Mouse (Mus musculus) limb, embryonic 12.5 days (tissue): Measurements from ENCODE around the gene Sumf1. TPM values are rescaled to one million over a fixed set of nuclear protein-coding genes. Genes with fewer than 3 reads are reported as not detected.

Experiments
- ATAC-seq: fragments of 200-750 bp; cut with Nextera tagmentation; 2 replicates; pipeline ENCODE4 v1.8.0; 2017; ENCODE audit warnings: low read depth, moderate TSS enrichment; ENCODE audit not compliant: insufficient number of reproducible peaks, insufficient read depth, low FRiP score, low TSS enrichment
- H3K27ac ChIP-seq: fragments of 300-500 bp; sonication (generic); 2 replicates; pipeline ENCODE4 v1.5.1; 2016; ENCODE audit warnings: mild to moderate bottlenecking, moderate library complexity
- H3K27me3 ChIP-seq: fragments of 300-500 bp; sonication (generic); 2 replicates; pipeline ENCODE4 v1.6.1; 2016; ENCODE audit warnings: mild to moderate bottlenecking, moderate library complexity
- H3K36me3 ChIP-seq: fragments of 300-500 bp; sonication (generic); 2 replicates; pipeline ENCODE4 v1.6.1; 2016; ENCODE audit warnings: mild to moderate bottlenecking, moderate library complexity
- H3K4me1 ChIP-seq: fragments of 300-500 bp; sonication (generic); replicated peaks from 2 replicates; pipeline ENCODE4 v1.6.1; 2016
- H3K4me2 ChIP-seq: fragments of 300-500 bp; sonication (generic); 2 replicates; pipeline ENCODE4 v1.6.1; 2016; ENCODE audit warnings: mild to moderate bottlenecking, moderate library complexity
- H3K4me3 ChIP-seq: fragments of 300-500 bp; sonication (generic); replicated peaks from 2 replicates; pipeline ENCODE4 v1.5.1; 2016; ENCODE audit warnings: mild to moderate bottlenecking
- H3K9ac ChIP-seq: fragments of 300-500 bp; sonication (generic); replicated peaks from 2 replicates; pipeline ENCODE4 v1.6.1; 2016; ENCODE audit warnings: mild to moderate bottlenecking, moderate library complexity
- H3K9me3 ChIP-seq: fragments of 300-500 bp; sonication (generic); 2 replicates; pipeline ENCODE4 v1.6.1; 2016; ENCODE audit warnings: mild to moderate bottlenecking, moderate library complexity
- WGBS: fragments of 180-500 bp; shearing (Covaris S2); methylation state at CpG from one replicate; pipeline ENCODE4 v1.1.7; 2016; 5-methylcytosine and 5-hydroxymethylcytosine counted together
- polyA plus RNA-seq: library from polyadenylated mRNA; unstranded; fragments of >200 nt; fragmentation: Nextera tagmentation; extraction: Ambion mirVana; gene quantifications from 2 replicates; pipeline ENCODE4 v1.2.1, GENCODE M21; 2016

The Sumf1 gene
- polyA plus RNA-seq, 1 experiment from 2014 or later = 18.9 TPM

DNA sequence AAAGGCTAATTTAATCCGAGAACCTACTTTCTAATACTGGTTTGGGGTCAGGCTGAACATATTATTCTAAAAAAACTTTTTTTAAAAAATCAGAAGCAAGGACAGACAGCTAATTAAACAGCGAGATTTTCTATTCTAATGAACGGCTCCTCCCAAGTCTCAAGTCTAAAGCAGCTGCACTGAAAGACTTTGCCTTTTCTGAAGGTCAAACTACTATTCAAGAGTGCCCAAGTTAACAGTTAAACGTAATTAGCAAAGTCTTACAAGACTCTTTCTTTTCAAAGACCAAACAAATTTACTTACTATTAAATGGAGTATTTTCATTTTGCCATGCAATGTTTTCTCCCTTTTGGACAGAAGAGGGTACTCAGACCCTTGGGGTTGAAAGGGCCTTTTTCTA is 20.8 kb upstream of the Sumf1 start:
- 82% methylated on average over 4 of the region's 4 CpGs for WGBS
- Histone ChIP-seq H3K36me3 (no peaks in the 10 kb centered on the region), H3K4me3 (no peak overlapping the region), H3K9me3 (no peaks in the 10 kb centered on the region), H3K27me3 (no peaks in the 10 kb centered on the region), H3K9ac (no peak overlapping the region), H3K27ac (no peak overlapping the region), H3K4me1 (no peaks in the 10 kb centered on the region), H3K4me2 (no peak overlapping the region)
- no peak for ATAC-seq

DNA sequence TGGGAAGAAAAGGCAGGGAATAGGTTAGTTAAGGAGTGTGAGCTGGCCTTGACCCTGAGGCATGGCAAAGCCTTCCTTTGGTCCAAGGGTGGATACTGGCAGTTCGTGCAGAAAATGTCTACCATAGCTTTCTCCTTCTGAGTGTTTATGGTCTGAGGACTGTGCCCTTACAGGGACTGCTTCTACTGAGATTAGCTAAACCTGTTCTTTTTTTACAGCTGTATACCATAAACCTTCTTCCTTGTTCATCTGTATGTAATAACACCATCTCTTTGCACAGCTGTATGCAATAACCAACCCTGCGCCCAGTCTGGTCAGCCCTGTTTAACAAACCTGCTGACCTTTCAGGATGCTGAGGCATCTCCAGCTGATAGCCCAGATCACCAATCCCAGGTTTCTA is 18.9 kb upstream of the Sumf1 start:
- WGBS = 71% methylated on average over 2 of the region's 2 CpGs
- no peak for ATAC-seq
- H3K4me2 ChIP-seq = no peak overlapping the region

DNA sequence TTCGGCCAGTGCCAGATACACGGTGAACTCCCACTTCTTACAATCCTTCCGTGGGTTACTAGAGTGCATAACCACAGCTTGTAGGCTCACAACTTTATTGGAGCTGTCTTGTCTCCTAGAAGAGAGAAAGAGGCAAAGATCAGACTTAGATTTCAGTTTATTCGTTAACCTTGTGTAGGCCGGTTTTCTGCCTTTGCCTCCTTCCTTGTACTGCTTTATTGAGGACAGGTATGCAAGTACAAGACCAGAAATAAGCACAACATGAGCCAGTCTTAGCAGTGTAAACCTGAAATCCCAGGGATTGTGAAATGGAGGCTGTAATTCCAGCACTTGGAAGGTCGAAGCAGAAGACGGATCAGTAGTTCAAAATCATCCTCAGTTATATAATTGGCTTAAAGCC is 12.9 kb upstream of the Sumf1 start:
- no peaks in the 10 kb centered on the region for H3K36me3 ChIP-seq
- no peak overlapping the region for H3K4me2 ChIP-seq
- no peak overlapping the region for H3K4me3 ChIP-seq
- ATAC-seq = no peak
- no peaks in the 10 kb centered on the region for H3K27me3 ChIP-seq
- 88% methylated on average over 7 of the region's 7 CpGs for WGBS
- no peaks in the 10 kb centered on the region for H3K4me1 ChIP-seq
- no peak overlapping the region for H3K9ac ChIP-seq
- no peaks in the 10 kb centered on the region for H3K9me3 ChIP-seq
- H3K27ac ChIP-seq = no peak overlapping the region

More for the DNA sequence above, 18.9 kb upstream of the Sumf1 start:
- Histone ChIP-seq H3K36me3 (no peaks in the 10 kb centered on the region), H3K4me3 (no peak overlapping the region), H3K27ac (no peak overlapping the region), H3K4me1 (no peaks in the 10 kb centered on the region), H3K9me3 (no peaks in the 10 kb centered on the region), H3K27me3 (no peaks in the 10 kb centered on the region), H3K9ac (no peak overlapping the region)

DNA sequence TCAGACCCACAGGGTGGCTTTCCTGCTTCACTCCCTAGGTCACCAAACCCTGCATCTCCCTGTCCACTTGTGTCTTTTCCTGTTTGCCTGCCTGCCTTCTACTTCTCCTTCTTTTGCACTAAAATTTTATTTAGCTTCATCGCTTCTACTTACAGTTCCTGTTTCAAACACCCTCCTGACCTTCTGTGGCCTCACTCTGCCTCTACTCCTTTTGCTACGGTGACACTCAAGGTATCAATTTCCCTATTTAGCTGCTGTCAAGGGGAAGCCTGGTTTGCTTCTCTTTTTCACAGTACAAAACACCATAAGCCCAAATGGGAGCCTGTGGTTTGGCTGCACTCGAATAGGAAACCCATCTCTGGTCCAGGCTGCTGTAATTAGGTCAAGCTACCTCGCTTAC is 11.7 kb upstream of the Sumf1 start:
- H3K36me3 ChIP-seq = no peaks in the 10 kb centered on the region
- no peaks in the 10 kb centered on the region for H3K9me3 ChIP-seq
- H3K4me3 ChIP-seq = no peak overlapping the region
- H3K27ac ChIP-seq = no peak overlapping the region
- 31% methylated on average over 4 of the region's 4 CpGs for WGBS
- no peak for ATAC-seq
- no peaks in the 10 kb centered on the region for H3K27me3 ChIP-seq
- no peak overlapping the region for H3K9ac ChIP-seq
- H3K4me2 ChIP-seq = no peak overlapping the region
- no peaks in the 10 kb centered on the region for H3K4me1 ChIP-seq

DNA sequence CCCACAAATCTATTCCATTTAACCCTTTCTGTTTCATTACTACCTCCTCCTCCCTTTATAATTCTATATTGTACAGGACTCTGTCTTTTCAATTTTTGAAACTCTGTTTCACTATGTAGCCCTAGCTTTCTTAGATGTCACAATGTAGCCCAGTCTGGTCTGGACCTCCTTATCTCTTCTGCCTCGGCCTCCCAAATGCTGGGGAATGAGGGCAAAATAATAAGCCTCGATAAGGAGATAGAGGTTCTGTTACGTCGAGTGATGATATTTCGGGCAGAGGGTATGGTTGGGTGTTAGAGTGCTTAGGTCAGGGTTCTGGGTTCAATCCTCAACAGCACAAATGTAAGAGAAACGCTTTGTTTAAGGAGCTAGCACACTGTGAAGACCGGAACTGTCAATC is 11.3 kb upstream of the Sumf1 start:
- no peak overlapping the region for H3K27ac ChIP-seq
- H3K9ac ChIP-seq = no peak overlapping the region
- H3K4me2 ChIP-seq = no peak overlapping the region
- no peaks in the 10 kb centered on the region for H3K4me1 ChIP-seq
- ATAC-seq = no peak
- H3K4me3 ChIP-seq = no peak overlapping the region
- WGBS = 86% methylated on average over 7 of the region's 7 CpGs
- no peaks in the 10 kb centered on the region for H3K27me3 ChIP-seq
- no peaks in the 10 kb centered on the region for H3K36me3 ChIP-seq
- H3K9me3 ChIP-seq = no peaks in the 10 kb centered on the region

DNA sequence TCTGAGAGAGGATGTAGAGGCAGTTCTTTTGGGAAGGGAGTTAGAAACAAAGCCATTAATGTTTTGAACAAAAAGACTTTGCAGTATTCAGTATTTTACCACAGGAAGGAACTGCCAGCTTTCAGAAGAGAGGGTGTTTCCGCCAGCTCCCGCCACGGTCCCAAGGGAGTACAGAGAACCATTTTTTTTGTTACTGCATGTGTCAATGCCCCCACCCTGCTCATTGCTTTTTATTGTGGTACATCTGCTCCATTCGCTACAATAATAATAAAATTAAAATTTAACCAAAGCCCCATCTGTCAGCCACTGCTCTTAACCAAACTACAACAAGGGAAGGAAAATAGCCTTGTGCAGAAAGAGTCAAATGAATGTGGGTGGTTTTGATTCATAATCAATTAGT is 7.2 kb upstream of the Sumf1 start:
- Histone ChIP-seq H3K4me2 (no peak overlapping the region), H3K9me3 (no peaks in the 10 kb centered on the region), H3K4me3 (no peak overlapping the region), H3K27me3 (no peaks in the 10 kb centered on the region), H3K4me1 (no peaks in the 10 kb centered on the region), H3K27ac (no peak overlapping the region), H3K36me3 (no peaks in the 10 kb centered on the region), H3K9ac (no peak overlapping the region)
- no peak for ATAC-seq
- WGBS = 81% methylated on average over 4 of the region's 4 CpGs

DNA sequence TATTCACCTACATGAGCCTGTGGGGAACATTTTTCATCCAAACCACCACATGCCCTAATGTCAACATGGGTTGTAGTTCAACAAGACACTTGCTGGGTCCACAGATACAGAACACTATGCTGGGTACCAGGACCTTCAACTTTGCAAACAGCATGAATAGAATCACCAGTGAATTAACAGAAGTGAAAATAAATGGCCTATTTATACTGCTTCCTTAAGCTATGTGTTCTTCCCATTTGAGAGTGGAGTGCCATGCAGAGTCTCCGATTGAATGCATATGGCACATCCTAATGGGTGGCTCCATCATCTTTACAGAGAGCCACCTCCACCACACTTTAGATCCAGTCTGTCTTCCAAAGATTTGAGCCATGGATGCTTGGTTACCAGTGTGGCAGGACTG is 5.3 kb upstream of the Sumf1 start:
- H3K27ac ChIP-seq = no peak overlapping the region
- H3K9me3 ChIP-seq = no peaks in the 10 kb centered on the region
- no peaks in the 10 kb centered on the region for H3K36me3 ChIP-seq
- no peaks in the 10 kb centered on the region for H3K27me3 ChIP-seq
- WGBS = 75% methylated on average over 1 of the region's 1 CpGs
- H3K4me3 ChIP-seq = no peak overlapping the region
- ATAC-seq = no peak
- no peak overlapping the region for H3K9ac ChIP-seq
- no peaks in the 10 kb centered on the region for H3K4me1 ChIP-seq
- H3K4me2 ChIP-seq = no peak overlapping the region

DNA sequence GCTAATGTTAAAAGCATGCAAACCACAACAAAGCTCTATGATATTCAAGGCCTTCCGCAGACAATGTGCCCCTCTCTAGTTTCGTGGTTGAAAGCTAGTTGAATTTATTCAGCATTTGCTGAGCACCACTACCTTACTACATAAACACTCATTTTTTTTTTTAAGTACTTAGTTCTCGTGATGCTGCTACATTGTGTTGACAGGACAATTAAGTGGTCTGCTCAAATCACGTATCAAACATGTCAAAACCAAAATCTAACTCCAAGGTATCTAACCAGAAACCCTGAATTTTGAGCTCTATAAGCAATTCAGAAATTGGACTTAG is 265 bp upstream of the Sumf1 start:
- Histone ChIP-seq H3K36me3 (no peaks in the 10 kb centered on the region), H3K4me1 (peaks cover 9% of the 10 kb centered on the region), H3K4me3 (peak overlapping the region; percentile 87), H3K27me3 (no peaks in the 10 kb centered on the region), H3K9me3 (no peaks in the 10 kb centered on the region), H3K9ac (no peak overlapping the region), H3K4me2 (peak overlapping the region; percentile 92), H3K27ac (no peak overlapping the region)
- no peak; the same call in none of the 2 replicates for ATAC-seq
- 14% methylated on average over 4 of the region's 4 CpGs for WGBS

DNA sequence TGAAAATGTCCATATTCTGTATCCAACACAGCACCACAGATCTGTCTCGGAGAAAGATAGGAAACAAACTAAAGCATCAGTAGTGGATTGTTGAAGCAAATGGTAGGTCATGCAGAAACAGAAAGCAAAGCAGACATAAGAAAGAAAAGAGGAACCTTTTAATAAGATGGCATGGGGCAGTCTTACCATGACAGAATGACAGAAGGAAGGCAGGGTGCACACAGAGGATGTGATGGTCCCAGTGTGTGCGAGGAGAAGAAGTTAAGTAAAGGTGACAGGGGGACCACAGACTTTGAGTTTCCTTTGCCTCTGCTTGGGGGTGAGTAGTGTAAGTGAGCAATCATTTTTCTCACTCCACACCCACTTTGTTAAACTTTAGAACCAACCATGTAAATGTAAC is 6.3 kb downstream of the Sumf1 start:
- H3K27me3 ChIP-seq = no peaks in the 10 kb centered on the region
- no peak for ATAC-seq
- no peak overlapping the region for H3K4me2 ChIP-seq
- H3K4me1 ChIP-seq = no peaks in the 10 kb centered on the region
- H3K9ac ChIP-seq = 0 out of 2 replicates have a peak overlapping the region, but pooled peaks have one; percentile 2
- 81% methylated on average over 2 of the region's 2 CpGs for WGBS
- H3K4me3 ChIP-seq = no peak overlapping the region
- no peak overlapping the region for H3K27ac ChIP-seq
- H3K9me3 ChIP-seq = no peaks in the 10 kb centered on the region
- 0 out of 2 replicates have a peak, but pooled peaks cover 3% of the 10 kb centered on the region for H3K36me3 ChIP-seq

DNA sequence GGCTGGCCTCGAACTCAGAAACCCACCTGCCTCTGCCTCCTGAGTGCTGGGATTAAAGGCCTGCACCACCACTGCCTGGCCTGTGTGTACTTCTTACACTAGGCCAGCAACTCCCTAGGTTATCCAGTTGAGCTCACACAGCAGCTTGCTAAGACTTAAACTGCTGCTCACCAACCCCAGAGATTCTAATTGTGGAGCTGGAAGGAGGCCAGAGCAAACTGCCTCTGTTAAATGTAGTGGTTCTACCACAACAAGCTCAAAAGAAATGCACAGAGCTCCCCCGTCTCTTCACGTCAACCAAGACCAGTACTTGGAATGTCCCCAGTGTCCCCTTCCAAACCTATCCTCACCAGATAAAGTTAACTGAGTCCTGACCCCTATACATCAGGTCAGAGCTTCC is 11.2 kb downstream of the Sumf1 start:
- Histone ChIP-seq H3K27ac (no peak overlapping the region), H3K36me3 (peaks cover 21% of the 10 kb centered on the region; the same call in 1 of the 2 replicates)
- 90% methylated on average over 3 of the region's 3 CpGs for WGBS

DNA sequence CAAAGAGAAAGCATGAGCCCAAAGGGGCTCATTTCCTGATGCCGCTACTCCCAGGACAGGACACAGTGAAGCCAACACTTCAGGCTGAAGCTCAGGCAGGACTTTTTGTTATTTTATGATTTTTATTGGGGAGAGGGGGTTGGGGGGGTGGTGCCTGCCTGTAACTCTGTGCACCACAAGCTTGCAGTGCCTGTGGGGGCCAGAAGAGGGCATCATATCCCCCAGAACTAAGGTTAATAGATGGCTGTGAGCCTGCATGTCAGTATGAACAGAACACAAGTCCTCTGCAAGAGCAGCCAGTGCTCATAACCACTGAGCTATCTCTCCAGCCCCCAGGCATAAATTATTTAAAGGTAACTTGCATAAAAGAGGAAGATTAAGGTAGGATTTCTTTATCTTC is 13.2 kb downstream of the Sumf1 start:
- Histone ChIP-seq H3K27ac (no peak overlapping the region), H3K36me3 (peaks cover 21% of the 10 kb centered on the region; the same call in 1 of the 2 replicates), H3K4me1 (no peaks in the 10 kb centered on the region), H3K9ac (no peak overlapping the region), H3K4me2 (no peak overlapping the region), H3K9me3 (no peaks in the 10 kb centered on the region; the same call in 1 of the 2 replicates), H3K4me3 (no peak overlapping the region), H3K27me3 (no peaks in the 10 kb centered on the region)
- ATAC-seq = no peak
- 89% methylated on average over 1 of the region's 1 CpGs for WGBS

More for the DNA sequence above, 11.2 kb downstream of the Sumf1 start:
- no peak for ATAC-seq
- no peaks in the 10 kb centered on the region for H3K27me3 ChIP-seq
- H3K9me3 ChIP-seq = no peaks in the 10 kb centered on the region; the same call in 1 of the 2 replicates
- H3K9ac ChIP-seq = no peak overlapping the region
- no peak overlapping the region for H3K4me2 ChIP-seq
- no peak overlapping the region for H3K4me3 ChIP-seq
- no peaks in the 10 kb centered on the region for H3K4me1 ChIP-seq

DNA sequence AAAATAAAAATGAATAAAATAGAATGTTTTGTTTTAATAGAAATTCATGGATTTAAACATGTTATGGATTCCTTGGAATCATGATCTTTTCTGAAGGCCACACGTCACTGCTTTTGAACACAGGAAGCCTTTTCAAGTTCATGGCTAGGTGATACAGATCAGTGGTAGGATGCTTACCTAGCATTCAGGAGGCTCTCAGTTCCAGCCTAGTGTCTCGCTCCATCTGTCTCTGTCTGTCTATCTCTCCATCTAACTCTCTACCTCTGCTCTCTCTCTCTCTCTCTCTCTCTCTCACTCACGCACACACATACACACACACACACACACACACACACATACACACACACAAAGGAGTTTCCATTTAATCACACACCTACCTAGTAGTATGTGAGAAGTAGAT is 15.9 kb downstream of the Sumf1 start:
- Histone ChIP-seq H3K27ac (no peak overlapping the region), H3K9me3 (no peaks in the 10 kb centered on the region; the same call in 1 of the 2 replicates), H3K4me3 (no peak overlapping the region), H3K4me2 (no peak overlapping the region), H3K36me3 (peaks cover 18% of the 10 kb centered on the region; the same call in 1 of the 2 replicates), H3K4me1 (no peaks in the 10 kb centered on the region), H3K27me3 (no peaks in the 10 kb centered on the region), H3K9ac (no peak overlapping the region)
- ATAC-seq = no peak
- 92% methylated on average over 3 of the region's 3 CpGs for WGBS
